Mouse (Mus musculus) midbrain, embryonic 16.5 days (tissue): ENCODE measurements around the gene Slc39a2. TPM values are rescaled to one million over a fixed set of nuclear protein-coding genes. Genes with fewer than 3 reads are reported as not detected.
A peak's percentile ranks its signal among the peaks of the same experiment; 100 is the strongest.

Experiments
- ATAC-seq: fragments of 200-750 bp; cut with Nextera tagmentation; 2 replicates; pipeline ENCODE4 v1.8.0; 2017; ENCODE audit warnings: moderate TSS enrichment
- H3K27ac ChIP-seq: fragments of 300-500 bp; sonication (generic); 2 replicates; pipeline ENCODE4 v1.5.1; 2014; ENCODE audit warnings: mild to moderate bottlenecking, low read length, mixed read lengths
- H3K27me3 ChIP-seq: fragments of 300-500 bp; sonication (generic); 2 replicates; pipeline ENCODE4 v1.6.1; 2014; ENCODE audit warnings: low read depth, low read length, mixed read lengths; ENCODE audit not compliant: control insufficient read depth, insufficient read depth
- H3K36me3 ChIP-seq: fragments of 300-500 bp; sonication (generic); 2 replicates; pipeline ENCODE4 v1.6.1; 2014; ENCODE audit warnings: mild to moderate bottlenecking, low read length, moderate library complexity, mixed read lengths; ENCODE audit not compliant: control insufficient read depth, insufficient read depth
- H3K4me1 ChIP-seq: fragments of 300-500 bp; sonication (generic); 2 replicates; pipeline ENCODE4 v1.6.1; 2014; ENCODE audit warnings: mild to moderate bottlenecking, low read length, mixed read lengths; ENCODE audit not compliant: control insufficient read depth, insufficient read depth
- H3K4me2 ChIP-seq: fragments of 300-500 bp; sonication (generic); 2 replicates; pipeline ENCODE4 v1.6.1; 2014; ENCODE audit warnings: mild to moderate bottlenecking, low read length, mixed read lengths
- H3K4me3 ChIP-seq: fragments of 300-500 bp; sonication (generic); 2 replicates; pipeline ENCODE4 v1.5.1; 2014; ENCODE audit warnings: low read depth, mild to moderate bottlenecking, low read length, moderate library complexity, mixed read lengths
- H3K9ac ChIP-seq: fragments of 300-500 bp; sonication (generic); 2 replicates; pipeline ENCODE4 v1.6.1; 2014; ENCODE audit warnings: low read depth, low read length, mixed read lengths
- H3K9me3 ChIP-seq: fragments of 300-500 bp; sonication (generic); replicated peaks from 2 replicates; pipeline ENCODE4 v1.6.1; 2014; ENCODE audit warnings: mild to moderate bottlenecking, low read length, mixed read lengths; ENCODE audit not compliant: control insufficient read depth, poor library complexity, severe bottlenecking
- WGBS: fragments of 180-500 bp; shearing (Covaris S2); extraction: QIAGEN DNeasy Blood & Tissue Kit; methylation state at CpG from one replicate; pipeline ENCODE4 v1.1.7; 2014; 5-methylcytosine and 5-hydroxymethylcytosine counted together
- polyA plus RNA-seq: library from polyadenylated mRNA; unstranded; fragments of >200 nt; fragmentation: Nextera tagmentation; extraction: Ambion mirVana; gene quantifications from 2 replicates; pipeline ENCODE4 v1.2.1, GENCODE M21; 2015

The Slc39a2 gene
- polyA plus RNA-seq, 1 experiment from 2014 or later, result 2.2 TPM

- WGBS, result 89% methylated on average over 6 of the region's 6 CpGs
- peaks cover 19% of the 10 kb centered on the region for H3K36me3 ChIP-seq
- H3K4me2 ChIP-seq, result no peak overlapping the region
- H3K27ac ChIP-seq, result no peak overlapping the region
- no peak overlapping the region for H3K9ac ChIP-seq
- no peaks in the 10 kb centered on the region for H3K9me3 ChIP-seq
- H3K27me3 ChIP-seq, result no peaks in the 10 kb centered on the region
- no peaks in the 10 kb centered on the region for H3K4me1 ChIP-seq
- no peak for ATAC-seq
- no peak overlapping the region for H3K4me3 ChIP-seq
Observed at GRCm38 (mm10) chr14:51896019-51896418, 3.3 kb downstream of the Slc39a2 start.

GRCm38 (mm10) chr14:51896539-51897170 is 4.0 kb downstream of the Slc39a2 start:
- H3K9me3 ChIP-seq, result no peaks in the 10 kb centered on the region
- no peak overlapping the region for H3K27ac ChIP-seq
- H3K4me1 ChIP-seq, result no peaks in the 10 kb centered on the region
- no peak overlapping the region for H3K9ac ChIP-seq
- no peak overlapping the region for H3K4me2 ChIP-seq
- ATAC-seq, result no peak
- no peaks in the 10 kb centered on the region for H3K27me3 ChIP-seq
- WGBS, result 80% methylated on average over 8 of the region's 8 CpGs
- no peak overlapping the region for H3K4me3 ChIP-seq
- H3K36me3 ChIP-seq, result peaks cover 14% of the 10 kb centered on the region

GRCm38 (mm10) chr14:51899351-51899750 is 6.7 kb downstream of the Slc39a2 start:
- H3K4me1 ChIP-seq, result no peaks in the 10 kb centered on the region
- H3K9ac ChIP-seq, result no peak overlapping the region
- no peak for ATAC-seq
- H3K36me3 ChIP-seq, result peaks cover 7% of the 10 kb centered on the region
- H3K4me3 ChIP-seq, result no peak overlapping the region
- no peak overlapping the region for H3K4me2 ChIP-seq
- H3K9me3 ChIP-seq, result no peaks in the 10 kb centered on the region
- WGBS, result 92% methylated on average over 1 of the region's 1 CpGs
- no peak overlapping the region for H3K27ac ChIP-seq
- no peaks in the 10 kb centered on the region for H3K27me3 ChIP-seq

GRCm38 (mm10) chr14:51902806-51903710 is 10.4 kb downstream of the Slc39a2 start:
- ATAC-seq, result peak; percentile 69
- no peak overlapping the region for H3K9ac ChIP-seq
- no peaks in the 10 kb centered on the region for H3K4me1 ChIP-seq
- no peak overlapping the region for H3K4me2 ChIP-seq
- H3K36me3 ChIP-seq, result no peaks in the 10 kb centered on the region
- H3K9me3 ChIP-seq, result no peaks in the 10 kb centered on the region
- H3K4me3 ChIP-seq, result no peak overlapping the region
- no peaks in the 10 kb centered on the region for H3K27me3 ChIP-seq
- no peak overlapping the region for H3K27ac ChIP-seq
- whole genome bisulfite sequencing, result 57% methylated on average over 9 of the region's 9 CpGs

- no peaks in the 10 kb centered on the region for H3K36me3 ChIP-seq
- no peaks in the 10 kb centered on the region for H3K4me1 ChIP-seq
- H3K27me3 ChIP-seq, result no peaks in the 10 kb centered on the region
- H3K27ac ChIP-seq, result no peak overlapping the region
- no peak overlapping the region for H3K4me2 ChIP-seq
- 90% methylated on average over 9 of the region's 9 CpGs for WGBS
- no peak overlapping the region for H3K9ac ChIP-seq
- no peaks in the 10 kb centered on the region for H3K9me3 ChIP-seq
- 0 out of 2 replicates have a peak, but pooled peaks have one; percentile 44 for ATAC-seq
- no peak overlapping the region for H3K4me3 ChIP-seq
Observed at GRCm38 (mm10) chr14:51903782-51904181, 11.1 kb downstream of the Slc39a2 start.

- Histone ChIP-seq H3K4me3 (no peak overlapping the region), H3K9me3 (no peaks in the 10 kb centered on the region), H3K9ac (no peak overlapping the region), H3K27ac (no peak overlapping the region), H3K4me2 (no peak overlapping the region), H3K4me1 (no peaks in the 10 kb centered on the region), H3K36me3 (no peaks in the 10 kb centered on the region), H3K27me3 (no peaks in the 10 kb centered on the region)
- no peak for ATAC-seq
- WGBS, result 70% methylated on average over 7 of the region's 7 CpGs
Observed at GRCm38 (mm10) chr14:51904706-51905105, 12.0 kb downstream of the Slc39a2 start.

GRCm38 (mm10) chr14:51906102-51906501 is 13.4 kb downstream of the Slc39a2 start:
- Histone ChIP-seq H3K27me3 (no peaks in the 10 kb centered on the region), H3K27ac (no peak overlapping the region), H3K36me3 (no peaks in the 10 kb centered on the region; the same call in 1 of the 2 replicates), H3K4me2 (no peak overlapping the region), H3K4me3 (no peak overlapping the region), H3K9ac (no peak overlapping the region), H3K9me3 (no peaks in the 10 kb centered on the region), H3K4me1 (no peaks in the 10 kb centered on the region)
- 94% methylated on average over 11 of the region's 11 CpGs for WGBS
- ATAC-seq, result no peak

GRCm38 (mm10) chr14:51911301-51911700 is 18.6 kb downstream of the Slc39a2 start:
- no peak overlapping the region for H3K27ac ChIP-seq
- H3K4me1 ChIP-seq, result peaks cover 7% of the 10 kb centered on the region; the same call in 1 of the 2 replicates
- H3K4me3 ChIP-seq, result peak overlapping the region; percentile 14
- H3K9me3 ChIP-seq, result no peaks in the 10 kb centered on the region
- WGBS, result 82% methylated on average over 10 of the region's 10 CpGs
- no peak for ATAC-seq
- no peaks in the 10 kb centered on the region for H3K27me3 ChIP-seq
- H3K36me3 ChIP-seq, result no peaks in the 10 kb centered on the region; the same call in 1 of the 2 replicates
- peak overlapping the region; percentile 97; the same call in 1 of the 2 replicates for H3K4me2 ChIP-seq
- no peak overlapping the region for H3K9ac ChIP-seq
